Mouse (Mus musculus) urinary bladder, postnatal 10 days (tissue): ENCODE data around the gene Spaca9.

ENCODE experiments used
- DNase-seq: peaks from one replicate; pipeline ENCODE4 v3.0.0; 2022; ENCODE audit warnings: low spot score

Gene Spaca9

DNA sequence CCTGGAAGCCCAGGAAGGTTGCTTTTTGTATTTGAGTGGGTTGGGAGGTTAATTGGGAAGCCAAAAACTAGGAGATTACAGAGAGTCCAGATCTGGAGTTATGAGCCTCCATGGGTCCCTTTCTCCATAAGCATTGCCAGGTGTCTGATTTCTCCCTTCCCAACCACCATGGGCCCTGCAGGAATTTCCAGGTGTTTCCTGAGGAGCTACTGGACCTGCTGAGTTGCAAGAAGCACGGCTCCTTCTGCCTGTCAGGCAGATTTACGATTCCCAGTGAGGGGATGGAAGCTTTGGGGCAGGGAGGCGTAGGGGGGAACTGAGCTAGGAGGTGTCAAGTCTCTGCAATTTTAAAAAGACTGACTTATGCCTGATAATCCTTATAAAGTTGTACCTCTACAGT lies 33.7 kb downstream of the Spaca9 start:
- no peak for DNase-seq

DNA sequence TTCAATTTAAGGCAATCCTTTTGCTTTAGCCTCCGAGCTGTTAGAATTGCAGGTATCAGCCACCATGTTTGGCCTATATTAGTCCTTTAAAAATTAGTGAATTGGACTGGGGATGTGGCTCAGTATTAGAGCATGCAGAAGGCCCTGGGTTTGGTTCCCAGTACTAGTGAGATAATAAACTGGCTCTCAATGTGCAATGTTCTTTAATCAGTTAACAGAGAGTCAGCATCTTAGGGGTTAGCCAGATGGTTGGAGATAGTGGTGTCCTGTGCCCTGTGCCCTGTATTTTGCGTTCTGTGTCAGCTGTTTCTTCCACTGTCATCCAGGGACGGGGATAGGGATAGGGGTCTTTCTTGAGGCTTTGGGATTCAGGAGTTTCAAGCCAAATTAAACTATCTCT lies 36.6 kb downstream of the Spaca9 start:
- DNase-seq: no peak

DNA sequence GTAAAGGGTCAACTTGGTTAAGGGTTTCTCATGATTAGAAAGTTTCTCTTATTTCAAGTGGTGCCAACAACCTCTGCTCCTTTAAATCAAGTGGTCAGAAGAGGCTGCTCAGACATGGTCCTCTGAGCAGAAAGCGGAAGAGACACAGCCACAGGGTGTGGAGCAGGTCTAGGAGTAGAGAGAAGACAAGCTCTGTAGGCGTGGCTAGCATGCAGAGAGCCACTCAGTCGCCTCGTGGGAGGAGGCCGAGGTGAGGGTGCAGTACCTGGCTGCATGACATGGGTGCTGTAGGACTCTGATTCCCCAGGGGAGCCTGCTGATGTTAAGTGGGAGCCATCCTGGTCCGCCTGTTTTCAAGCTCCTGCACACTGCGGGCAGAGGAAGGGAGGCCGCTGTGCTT lies 43.3 kb downstream of the Spaca9 start:
- DNase-seq: no peak

DNA sequence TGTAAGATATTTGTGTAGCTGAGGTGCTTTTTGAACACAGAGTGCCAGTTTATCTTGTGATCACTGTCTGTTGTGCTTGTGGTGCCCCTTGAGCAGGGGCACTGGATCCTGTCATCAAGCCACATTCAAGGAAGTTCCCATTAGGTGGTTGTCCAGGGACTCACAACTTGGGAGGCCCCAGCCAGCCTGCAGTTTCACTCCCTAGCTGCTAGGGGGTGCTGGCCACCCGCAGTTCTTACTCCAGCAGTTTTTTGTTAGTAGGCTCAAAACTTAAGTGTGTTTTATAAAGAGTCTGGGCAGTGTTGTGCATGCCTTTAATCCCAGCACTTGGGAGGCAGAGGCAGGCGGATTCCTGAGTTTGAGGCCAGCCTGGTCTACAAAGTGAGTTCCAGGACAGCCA lies 45.2 kb downstream of the Spaca9 start:
- no peak for DNase-seq

DNA sequence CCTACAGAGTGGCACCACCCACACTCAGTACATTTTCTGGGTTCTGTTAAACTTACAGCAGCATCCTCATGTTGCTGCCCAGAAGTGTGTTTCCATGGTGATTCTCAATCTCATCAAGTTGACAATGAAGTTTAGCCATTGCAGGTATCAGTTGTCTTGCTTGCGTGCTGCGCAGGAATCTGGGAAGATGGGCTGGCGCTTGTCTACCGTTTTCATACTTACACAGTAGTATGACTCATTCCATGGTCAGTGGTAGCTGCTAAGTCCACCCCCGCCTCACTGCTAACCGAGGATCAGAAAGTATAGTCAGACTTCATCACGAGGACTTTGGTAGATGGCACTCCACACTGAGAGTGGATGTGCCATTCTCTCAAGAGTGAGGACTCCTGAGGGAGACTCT lies 46.2 kb downstream of the Spaca9 start:
- no peak for DNase-seq

DNA sequence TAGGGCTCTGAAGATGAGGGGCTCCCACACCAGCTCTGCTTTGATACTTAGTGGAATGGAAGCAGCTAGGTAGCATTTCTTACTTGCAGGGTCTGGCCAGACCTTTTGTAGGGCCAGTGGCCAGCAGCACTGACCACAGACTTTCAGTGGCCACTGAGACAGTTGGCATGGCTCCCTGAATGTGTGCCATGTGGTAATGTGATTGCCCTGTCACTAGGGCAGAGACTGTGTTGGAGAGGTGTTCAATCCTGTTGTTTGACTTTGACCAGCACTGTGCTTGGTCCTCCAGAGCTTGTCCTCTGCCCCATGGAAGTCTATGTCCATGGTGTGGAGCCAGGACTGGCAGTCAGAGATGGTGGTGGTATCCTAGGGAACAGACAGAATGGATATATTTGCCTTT lies 49.0 kb downstream of the Spaca9 start:
- DNase-seq: no peak

DNA sequence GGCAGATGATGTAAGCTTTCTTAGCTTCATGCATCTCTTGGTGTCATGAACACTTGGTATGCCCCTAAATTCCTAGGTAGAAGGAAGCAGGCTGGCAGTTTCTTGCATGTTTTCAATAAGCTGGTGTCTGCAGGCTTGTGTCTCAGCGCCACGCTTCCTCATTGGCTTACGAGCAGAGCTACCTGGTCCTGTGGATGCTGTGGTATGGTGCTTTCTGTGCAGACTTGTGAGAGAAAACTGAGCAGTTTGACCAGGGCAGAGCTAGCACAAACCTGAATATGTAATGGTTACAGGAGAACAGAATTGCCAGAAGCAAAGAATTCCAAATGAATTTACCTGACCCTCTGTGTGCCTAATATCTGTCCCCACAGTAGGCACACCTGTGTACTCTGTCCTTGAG lies 56.4 kb downstream of the Spaca9 start:
- no peak for DNase-seq
